Mouse (Mus musculus) erythroblast, embryonic 14.5 days (primary cell): ENCODE data around the gene Tbc1d10b.

Experiments
- GATA1 ChIP-seq: IDR thresholded peaks from 2 replicates; pipeline ENCODE4 v1.6.1; 2012; ENCODE audit warnings: low read length, inconsistent platforms, mixed read lengths
- TAL1 ChIP-seq: IDR thresholded peaks from 3 replicates; pipeline ENCODE4 v1.6.1; 2012; ENCODE audit warnings: low read length, inconsistent platforms, mixed read lengths

- TF ChIP-seq TAL1 = no peak
- no peak for TF ChIP-seq GATA1
Measured at GRCm38 (mm10) chr7:127165607-127166493, 42.4 kb downstream of the Tbc1d10b start.
